Mouse (Mus musculus) gastrocnemius, postnatal 10 days (tissue): Measurements from ENCODE around the gene Pard6a. TPM values are rescaled to one million over a fixed set of nuclear protein-coding genes. Genes with fewer than 3 reads are reported as not detected.

Source experiments
- DNase-seq: peaks from one replicate; pipeline ENCODE4 v3.0.0; 2021; ENCODE audit warnings: mixed read lengths
- total RNA-seq, 2 experiments: library from RNA; stranded (reverse); gene quantifications; 2 replicates each; pipeline ENCODE4 v1.2.3; 2021

The Pard6a gene
- total RNA-seq, 2 experiments from 2014 or later: 6.0 to 7.8 TPM

GRCm38 (mm10) chr8:105700566-105700965, 382 bp upstream of the Pard6a start:
- DNase-seq: peak; percentile 44

GRCm38 (mm10) chr8:105702001-105702401, 1.1 kb downstream of the Pard6a start:
- DNase-seq: no peak

DNA sequence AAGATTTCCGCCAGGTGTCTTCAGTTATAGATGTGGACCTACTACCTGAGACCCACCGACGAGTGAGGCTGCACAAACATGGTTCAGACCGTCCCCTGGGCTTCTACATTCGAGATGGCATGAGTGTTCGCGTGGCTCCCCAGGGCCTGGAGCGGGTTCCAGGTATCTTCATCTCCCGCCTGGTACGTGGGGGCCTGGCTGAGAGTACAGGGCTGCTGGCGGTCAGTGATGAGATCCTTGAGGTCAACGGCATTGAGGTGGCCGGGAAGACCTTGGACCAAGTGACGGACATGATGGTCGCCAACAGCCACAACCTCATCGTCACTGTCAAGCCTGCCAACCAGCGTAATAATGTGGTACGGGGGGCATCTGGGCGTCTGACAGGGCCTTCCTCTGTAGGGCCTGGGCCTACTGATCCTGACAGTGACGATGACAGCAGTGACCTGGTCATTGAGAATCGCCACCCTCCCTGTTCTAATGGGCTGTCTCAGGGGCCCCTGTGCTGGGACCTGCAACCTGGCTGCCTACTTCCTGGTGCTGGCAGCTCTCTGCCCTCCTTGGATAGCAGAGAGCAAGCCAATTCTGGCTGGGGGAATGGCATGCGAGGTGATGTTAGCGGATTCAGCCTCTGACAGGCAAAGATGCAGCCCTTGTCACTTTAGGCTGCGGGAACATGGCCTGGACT, 1.9 kb downstream of the Pard6a start:
- DNase-seq: no peak

DNA sequence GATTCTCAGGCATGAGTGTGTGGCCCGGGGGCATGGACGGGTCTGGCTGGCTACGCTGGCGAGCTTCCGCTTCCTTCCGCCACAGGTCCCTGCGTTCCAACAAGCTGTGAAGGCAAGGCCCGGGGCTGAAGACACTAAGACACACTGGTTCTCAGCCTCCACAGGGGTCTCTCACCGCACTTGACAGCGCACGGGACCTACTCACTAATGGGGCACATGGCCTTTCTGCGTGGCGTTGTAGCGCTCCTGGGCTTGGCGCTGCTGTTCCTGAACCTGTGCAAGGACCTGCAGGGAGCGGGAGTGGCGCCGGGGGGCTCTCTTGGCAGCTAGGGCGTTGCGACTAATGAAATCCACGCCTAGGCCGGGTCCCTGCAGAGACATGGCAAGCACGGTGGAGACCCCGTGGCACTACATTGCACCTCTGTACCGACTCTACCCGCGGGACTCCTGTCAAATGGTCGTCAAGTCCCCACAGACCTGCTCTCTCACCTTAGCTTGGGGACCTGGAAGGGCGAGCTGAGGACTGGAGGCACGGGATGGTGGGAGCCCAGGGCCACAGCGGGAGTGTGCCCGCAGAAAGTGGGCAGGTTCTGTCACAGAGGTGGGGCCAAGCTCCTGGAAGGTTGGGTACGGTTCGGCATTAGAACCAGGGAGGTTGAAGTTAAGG, 3.3 kb downstream of the Pard6a start:
- DNase-seq: no peak

DNA sequence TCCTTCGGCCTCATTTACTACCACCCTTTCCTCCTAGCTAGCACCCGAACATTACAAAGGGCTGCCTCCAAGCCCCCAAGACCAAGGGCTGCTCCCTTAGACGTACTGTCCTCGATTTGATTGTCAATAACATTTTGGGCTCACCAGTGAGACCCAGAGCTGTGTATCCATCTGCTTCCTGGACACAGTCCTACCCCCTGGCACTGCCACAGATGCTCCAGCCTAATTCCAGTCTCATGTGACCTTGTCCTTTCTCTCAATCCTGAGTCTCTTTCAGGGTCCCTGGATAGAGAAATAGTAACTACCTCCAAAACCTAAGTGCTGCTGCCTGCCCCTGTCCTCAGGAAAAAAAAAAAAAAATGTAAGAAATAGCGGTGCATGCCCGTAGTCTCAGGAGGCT, 4.0 kb downstream of the Pard6a start:
- no peak for DNase-seq

DNA sequence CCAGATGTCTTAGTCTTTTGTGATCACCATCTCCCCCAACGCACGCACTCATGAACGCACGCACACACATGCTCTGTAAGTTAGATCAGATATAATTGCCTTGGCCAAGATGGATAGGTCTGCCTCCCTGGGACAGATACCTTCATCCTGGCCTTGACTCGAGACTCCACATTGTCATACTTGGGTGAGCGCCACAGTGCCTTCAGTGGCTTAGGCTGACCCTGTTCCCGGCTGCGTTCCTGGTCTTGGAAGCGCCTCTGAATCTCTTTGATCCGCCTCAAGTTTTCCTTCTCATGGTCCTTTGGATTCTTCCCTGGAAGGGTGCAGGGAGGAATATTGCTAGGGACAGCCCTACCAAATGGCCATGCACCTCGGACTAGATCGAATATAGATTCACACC, 5.5 kb downstream of the Pard6a start:
- DNase-seq: no peak

GRCm38 (mm10) chr8:105707498-105708403, 6.8 kb downstream of the Pard6a start, which contains the start of the genes 4933405L10Rik and Enkd1:
4933405L10Rik (plus strand) TSS chr8:105707655.
Enkd1 (minus strand) TSS chr8:105708210.
- peak; percentile 66 for DNase-seq

GRCm38 (mm10) chr8:105708675-105709074, 7.7 kb downstream of the Pard6a start:
- no peak for DNase-seq

GRCm38 (mm10) chr8:105709317-105709716, 8.4 kb downstream of the Pard6a start:
- DNase-seq: no peak

GRCm38 (mm10) chr8:105712286-105712685, 11.3 kb downstream of the Pard6a start:
- no peak for DNase-seq

DNA sequence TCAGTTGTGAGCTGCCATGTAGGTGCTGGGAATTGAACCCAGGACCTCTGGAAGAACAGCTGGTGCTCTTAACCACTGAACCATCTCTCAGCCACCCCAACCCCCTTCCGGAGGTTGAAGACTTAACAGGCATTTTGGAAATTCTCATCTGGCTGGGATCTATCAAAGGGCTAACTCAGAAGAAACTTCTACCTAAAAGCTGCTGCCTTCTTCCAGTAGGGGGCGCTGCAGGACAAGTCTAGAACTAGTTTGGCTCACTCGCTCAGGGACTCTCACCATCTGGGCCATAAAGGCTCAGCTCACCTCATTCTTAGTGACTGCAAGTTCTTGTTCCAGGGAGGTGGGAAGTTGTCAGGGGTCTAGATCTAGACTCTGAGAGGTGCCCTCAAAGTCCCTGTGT, 13.2 kb downstream of the Pard6a start:
- peak; percentile 94 for DNase-seq

DNA sequence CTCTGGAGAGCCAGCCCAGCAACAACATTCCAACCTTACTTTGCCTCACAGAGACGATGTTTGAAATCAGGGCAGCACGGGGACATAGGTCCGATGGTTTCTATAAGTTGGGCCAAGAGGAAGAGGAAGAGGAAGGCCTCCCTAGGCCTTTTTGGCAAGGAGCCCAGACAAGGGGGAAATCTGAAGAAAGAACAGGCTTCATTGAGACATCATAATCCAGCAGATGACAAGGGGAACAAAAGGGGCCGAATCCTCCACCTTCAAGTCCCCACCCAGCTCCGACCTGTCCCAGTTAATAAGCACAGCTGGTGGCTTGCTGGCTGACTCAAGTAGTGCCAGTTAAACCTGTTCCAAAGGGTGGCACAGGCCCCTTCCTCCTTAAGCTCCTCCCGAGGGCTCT, 14.1 kb downstream of the Pard6a start:
- DNase-seq: no peak

GRCm38 (mm10) chr8:105716302-105716945, 15.5 kb downstream of the Pard6a start:
- DNase-seq: no peak

- DNase-seq: no peak
Observed at GRCm38 (mm10) chr8:105719637-105720036, 18.7 kb downstream of the Pard6a start.

DNA sequence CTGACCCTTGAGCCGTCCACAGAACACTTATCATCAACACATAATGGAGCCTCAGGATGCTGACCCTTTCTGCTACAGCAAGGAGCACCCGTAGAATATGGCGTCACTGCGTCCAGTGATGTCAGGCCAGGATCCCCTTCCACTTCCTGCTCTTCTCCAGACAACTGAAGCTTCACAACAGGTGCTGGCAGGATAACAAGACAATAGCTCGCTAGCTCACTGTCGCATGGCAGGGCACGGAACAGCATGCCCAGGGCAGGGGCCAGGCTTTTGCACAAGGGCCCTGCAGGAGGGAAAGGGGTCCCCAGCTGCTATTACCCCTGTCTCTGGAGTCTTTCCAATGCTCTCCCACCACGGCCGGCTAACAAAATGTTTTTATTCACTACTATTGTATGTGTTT, 21.9 kb downstream of the Pard6a start:
- no peak for DNase-seq

DNA sequence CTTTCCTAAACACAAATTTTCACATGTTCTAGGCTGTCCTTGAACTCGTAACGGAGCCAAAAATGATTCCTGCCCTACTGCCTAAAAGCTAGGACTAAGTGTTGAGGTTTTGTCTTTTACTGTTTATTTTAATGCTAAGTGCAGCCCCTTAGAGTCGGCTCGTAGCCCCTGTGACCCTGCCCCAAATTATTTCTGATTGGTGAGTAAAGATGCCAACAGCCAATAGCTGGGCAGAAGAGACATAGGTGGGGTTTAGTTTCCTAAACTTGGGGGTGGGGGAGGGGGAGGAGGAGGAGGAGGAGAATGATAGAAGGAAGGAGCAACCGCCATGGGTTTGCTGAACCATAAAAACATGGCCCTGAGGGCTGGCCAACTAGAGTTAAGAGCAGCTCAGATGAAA, 24.8 kb downstream of the Pard6a start:
- DNase-seq: no peak

DNA sequence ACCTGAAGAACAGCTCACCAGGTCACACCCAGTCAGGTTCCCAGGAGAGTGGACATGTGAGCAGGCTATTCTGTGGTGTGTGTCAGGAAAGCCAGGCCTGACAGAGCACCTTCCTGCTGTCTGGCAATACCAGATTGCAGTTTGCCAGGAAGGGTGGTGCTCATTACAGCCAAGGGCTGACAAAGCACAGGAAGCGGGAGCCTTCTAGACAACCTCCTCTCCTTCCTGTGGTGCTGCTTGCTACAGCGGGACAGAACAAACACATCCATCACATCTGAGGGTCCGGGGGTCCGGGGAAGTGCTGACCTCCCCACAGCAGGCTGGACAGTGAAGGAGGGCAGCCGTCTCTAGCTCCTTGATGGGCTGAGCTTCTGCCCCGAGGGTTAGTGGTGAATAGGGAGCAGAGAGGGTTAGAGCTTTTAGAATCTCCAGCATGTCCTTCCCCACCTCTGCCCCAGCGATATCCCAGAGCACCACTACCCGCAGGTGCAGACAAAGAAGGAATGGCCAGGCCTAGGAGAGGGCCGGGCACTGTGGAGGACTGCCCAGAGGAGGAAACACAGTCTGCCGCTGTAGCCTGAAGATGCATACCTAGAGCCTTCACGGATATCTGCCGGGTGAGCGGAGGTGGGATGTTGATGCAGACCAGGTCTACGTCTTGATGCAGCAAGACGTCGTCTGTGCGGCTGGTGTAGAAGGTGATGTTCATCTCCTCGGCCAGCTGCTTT, 26.6 kb downstream of the Pard6a start:
- DNase-seq: no peak

- DNase-seq: no peak
Observed at GRCm38 (mm10) chr8:105732186-105732585, 31.2 kb downstream of the Pard6a start.

GRCm38 (mm10) chr8:105739216-105739615, 38.3 kb downstream of the Pard6a start:
- no peak for DNase-seq

DNA sequence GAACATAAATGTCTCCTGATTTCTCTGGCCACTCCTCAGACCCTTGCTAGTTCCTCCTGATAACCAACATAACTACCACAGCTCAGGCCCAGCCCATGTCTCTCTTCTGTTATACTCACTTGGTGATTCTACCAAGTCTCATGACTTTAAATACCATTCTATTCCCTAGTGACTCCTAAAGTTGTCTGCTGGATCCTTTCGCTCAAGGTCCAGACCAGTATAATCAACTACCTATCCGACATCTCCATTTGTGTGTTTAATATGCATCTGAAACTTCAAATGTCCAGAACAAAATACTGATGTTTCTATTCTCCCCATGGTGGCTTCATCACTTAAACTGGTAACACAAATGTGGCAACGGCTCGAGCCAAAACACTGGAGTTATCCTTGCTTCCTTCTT, 42.4 kb downstream of the Pard6a start:
- DNase-seq: no peak

DNA sequence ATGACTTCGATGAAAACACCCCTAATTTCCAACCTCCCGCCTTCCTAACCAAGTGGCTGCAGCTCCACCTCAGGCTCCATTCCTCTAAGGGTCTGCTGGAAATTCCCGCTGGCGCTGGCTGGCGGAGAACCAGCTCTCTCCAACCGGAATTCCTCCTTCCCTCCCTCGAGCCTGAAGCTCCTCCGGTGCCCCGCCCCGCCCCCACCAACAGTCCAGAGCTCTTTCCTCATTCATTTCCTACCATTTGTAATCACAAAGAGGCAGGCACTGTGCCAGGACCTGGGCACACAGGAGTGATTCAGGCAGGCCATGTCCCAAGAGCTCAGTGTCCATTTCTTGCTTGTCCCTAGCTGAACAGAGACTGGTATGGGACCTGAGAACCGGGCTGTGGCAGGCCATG, 49.7 kb downstream of the Pard6a start:
- DNase-seq: peak; percentile 64
